Mouse (Mus musculus) liver, embryonic 14.5 days (tissue): Measurements from ENCODE around the gene Arpc2. TPM values are rescaled to one million over a fixed set of nuclear protein-coding genes. Genes with fewer than 3 reads are reported as not detected.

Experiments used
- ATAC-seq: fragments of 200-750 bp; cut with Nextera tagmentation; 2 replicates; pipeline ENCODE4 v1.8.0; 2017; ENCODE audit warnings: moderate number of reproducible peaks, mild to moderate bottlenecking, moderate library complexity; ENCODE audit not compliant: insufficient read depth
- DNase-seq, 3 experiments: peaks; one replicate each; pipeline ENCODE4 v3.0.0-alpha.2; 2012 to 2013; ENCODE audit warnings: low read depth in 3 of 3, low spot score in 3 of 3
- H3K27ac ChIP-seq: fragments of 300-500 bp; sonication (generic); 2 replicates; pipeline ENCODE4 v1.5.1; 2014; ENCODE audit warnings: moderate library complexity, mild to moderate bottlenecking, control low read depth, inconsistent platforms
- H3K27me3 ChIP-seq: fragments of 300-500 bp; sonication (generic); 2 replicates; pipeline ENCODE4 v1.6.1; 2014; ENCODE audit warnings: mild to moderate bottlenecking, low read length, moderate library complexity; ENCODE audit not compliant: control insufficient read depth, insufficient read depth
- H3K36me3 ChIP-seq: fragments of 300-500 bp; sonication (generic); replicated peaks from 2 replicates; pipeline ENCODE4 v1.6.1; 2014; ENCODE audit warnings: low read depth; ENCODE audit not compliant: control insufficient read depth, insufficient read depth
- H3K4me1 ChIP-seq, 2 experiments: fragments of 200-500 bp in 1 of 2; fragments of 300-500 bp in 1 of 2; sonication (generic) in 1 of 2; replicated peaks; 2 replicates each; pipeline ENCODE4 v1.6.1; 2012 to 2014; ENCODE audit warnings: antibody characterized with exemption in 1 of 2, inconsistent platforms in 1 of 2, low read length in 1 of 2; ENCODE audit not compliant: control insufficient read depth in 2 of 2, insufficient read depth in 2 of 2
- H3K4me2 ChIP-seq: fragments of 300-500 bp; sonication (generic); 2 replicates; pipeline ENCODE4 v1.6.1; 2014; ENCODE audit warnings: low read depth, mild to moderate bottlenecking, control low read depth, moderate library complexity
- H3K4me3 ChIP-seq, 2 experiments: fragments of 200-500 bp in 1 of 2; fragments of 300-500 bp in 1 of 2; sonication (generic) in 1 of 2; 2 replicates each; pipeline ENCODE4 v1.5.1; 2012 to 2014; ENCODE audit warnings: low read depth in 2 of 2, low read length in 2 of 2, mild to moderate bottlenecking in 2 of 2, control low read depth in 1 of 2, inconsistent platforms in 1 of 2, moderate library complexity in 1 of 2; ENCODE audit not compliant: insufficient read depth in 1 of 2
- H3K9ac ChIP-seq: fragments of 300-500 bp; sonication (generic); replicated peaks from 2 replicates; pipeline ENCODE4 v1.6.1; 2014; ENCODE audit warnings: mild to moderate bottlenecking, control low read depth, moderate library complexity
- H3K9me3 ChIP-seq: fragments of 300-500 bp; sonication (generic); 2 replicates; pipeline ENCODE4 v1.6.1; 2016; ENCODE audit warnings: low read length, mixed read lengths; ENCODE audit not compliant: control insufficient read depth
- CTCF ChIP-seq: IDR thresholded peaks from 2 replicates; pipeline ENCODE4 v1.5.1; 2016; ENCODE audit warnings: antibody characterized with exemption, low read depth, control low read depth
- EP300 ChIP-seq: IDR thresholded peaks from 2 replicates; pipeline ENCODE4 v1.6.1; 2016; ENCODE audit warnings: antibody characterized with exemption, low read depth
- WGBS: fragments of 180-500 bp; shearing (Covaris S2); extraction: QIAGEN DNeasy Blood & Tissue Kit; methylation state at CpG from one replicate; pipeline ENCODE4 v1.1.7; 2014; ENCODE audit not compliant: insufficient replicate concordance; 5-methylcytosine and 5-hydroxymethylcytosine counted together
- microRNA counts: library from miRNA; unstranded; fragments of <30 nt; microRNA quantifications from one replicate; lab custom pipeline; 2016
- microRNA-seq: library from miRNA; unstranded; fragments of <30 nt; microRNA quantifications from one replicate; pipeline ENCODE4, GENCODE M21; 2016
- polyA plus RNA-seq, 2 experiments: library from polyadenylated mRNA; depleted of rRNA in 1 of 2; stranded (reverse) in 1 of 2; unstranded in 1 of 2; fragments of >200 nt; fragmentation: Nextera tagmentation in 1 of 2; extraction: Ambion mirVana in 1 of 2; gene quantifications; 2 replicates each; pipeline versions ENCODE4 v1.2.1 to v1.2.3; 2012 to 2014

Arpc2 gene
- polyA plus RNA-seq, 2 experiments, result 95.3 to 157 TPM

GRCm38 (mm10) chr1:74314796-74315195, 78.9 kb downstream of the Arpc2 start:
- Histone ChIP-seq H3K9ac (no peak overlapping the region), H3K9me3 (no peaks in the 10 kb centered on the region), H3K27me3 (no peaks in the 10 kb centered on the region), H3K4me2 (no peak overlapping the region), H3K27ac (no peak overlapping the region), H3K4me3 (no peak overlapping the region), H3K36me3 (no peaks in the 10 kb centered on the region), H3K4me1 (peaks cover 0 to 4% of the 10 kb centered on the region in 2 experiments; a peak in 1 of 4 replicates)
- ATAC-seq (no peak), DNase-seq (no peak)
- TF ChIP-seq CTCF, result no peak
- TF ChIP-seq EP300, result no peak
- WGBS, result 62% methylated on average over 3 of the region's 3 CpGs

GRCm38 (mm10) chr1:74316114-74316827, 80.4 kb downstream of the Arpc2 start:
- Histone ChIP-seq H3K9me3 (no peaks in the 10 kb centered on the region), H3K4me1 (no peaks in the 10 kb centered on the region), H3K4me3 (no peak overlapping the region), H3K9ac (no peak overlapping the region), H3K27ac (no peak overlapping the region), H3K36me3 (no peaks in the 10 kb centered on the region), H3K27me3 (no peaks in the 10 kb centered on the region), H3K4me2 (no peak overlapping the region)
- no peak for DNase-seq
- 57% methylated on average over 4 of the region's 4 CpGs for WGBS
- no peak for TF ChIP-seq EP300
- TF ChIP-seq CTCF, result no peak
- no peak for ATAC-seq

MicroRNAs encoded within 50 kb of the gene (microRNA counts, 519-probe panel; counts per million panel counts)
- 69.9 counts per million for microRNA mmu-miR-1928 (lab: Ali Mortazavi, UCI)

Small RNA genes within 50 kb of the gene (microRNA-seq; reads per million reads assigned to microRNA genes)
- gene Mir1928, result not detected

Other genes with a start within 250 kb of the Arpc2 start
- 7.2 and 8.7 TPM in 2 replicates for gene Tns1, start 111.6 kb upstream of the Arpc2 start, polyA plus RNA-seq (2012; rRNA removed)
- 15.7 and 20.8 TPM in 2 replicates for gene Tns1, start 111.6 kb upstream of the Arpc2 start, polyA plus RNA-seq (2014; fragmentation: Nextera tagmentation; extraction: Ambion mirVana)
- gene Rufy4, start 110.5 kb upstream of the Arpc2 start, polyA plus RNA-seq (2012; rRNA removed), result 0.02 and 0.09 TPM in 2 replicates
- 0.04 TPM in 1 of 2 replicates, not detected in the other for gene Rufy4, start 110.5 kb upstream of the Arpc2 start, polyA plus RNA-seq (2014; fragmentation: Nextera tagmentation; extraction: Ambion mirVana)
- gene Cxcr2, start 82.1 kb upstream of the Arpc2 start, polyA plus RNA-seq (2012; rRNA removed), result 0.59 and 0.76 TPM in 2 replicates
- 0.44 and 0.51 TPM in 2 replicates for gene Cxcr2, start 82.1 kb upstream of the Arpc2 start, polyA plus RNA-seq (2014; fragmentation: Nextera tagmentation; extraction: Ambion mirVana)
- not detected in 2 replicates for gene Cxcr1, start 41.5 kb upstream of the Arpc2 start, polyA plus RNA-seq (2012; rRNA removed)
- not detected in 2 replicates for gene Cxcr1, start 41.5 kb upstream of the Arpc2 start, polyA plus RNA-seq (2014; fragmentation: Nextera tagmentation; extraction: Ambion mirVana)
- gene Gpbar1, start 42.5 kb downstream of the Arpc2 start, polyA plus RNA-seq (2012; rRNA removed), result 0.57 and 1.0 TPM in 2 replicates
- 0.56 and 1.1 TPM in 2 replicates for gene Gpbar1, start 42.5 kb downstream of the Arpc2 start, polyA plus RNA-seq (2014; fragmentation: Nextera tagmentation; extraction: Ambion mirVana)
- 47.3 and 55.8 TPM in 2 replicates for gene Aamp, start 48.7 kb downstream of the Arpc2 start, polyA plus RNA-seq (2012; rRNA removed)
- gene Aamp, start 48.7 kb downstream of the Arpc2 start, polyA plus RNA-seq (2014; fragmentation: Nextera tagmentation; extraction: Ambion mirVana), result 84.4 and 89.0 TPM in 2 replicates
- 16.8 and 17.8 TPM in 2 replicates for gene Pnkd, start 48.8 kb downstream of the Arpc2 start, polyA plus RNA-seq (2012; rRNA removed)
- 42.1 and 42.6 TPM in 2 replicates for gene Pnkd, start 48.8 kb downstream of the Arpc2 start, polyA plus RNA-seq (2014; fragmentation: Nextera tagmentation; extraction: Ambion mirVana)
- gene Tmbim1, start 69.5 kb downstream of the Arpc2 start, polyA plus RNA-seq (2012; rRNA removed), result 6.7 and 10.5 TPM in 2 replicates
- gene Tmbim1, start 69.5 kb downstream of the Arpc2 start, polyA plus RNA-seq (2014; fragmentation: Nextera tagmentation; extraction: Ambion mirVana), result 10.1 and 11.7 TPM in 2 replicates
- 0.05 and 0.10 TPM in 2 replicates for gene Catip, start 126.0 kb downstream of the Arpc2 start, polyA plus RNA-seq (2012; rRNA removed)
- gene Catip, start 126.0 kb downstream of the Arpc2 start, polyA plus RNA-seq (2014; fragmentation: Nextera tagmentation; extraction: Ambion mirVana), result not detected in 2 replicates
- 9.2 and 13.7 TPM in 2 replicates for gene Slc11a1, start 139.1 kb downstream of the Arpc2 start, polyA plus RNA-seq (2012; rRNA removed)
- 8.3 and 8.7 TPM in 2 replicates for gene Slc11a1, start 139.1 kb downstream of the Arpc2 start, polyA plus RNA-seq (2014; fragmentation: Nextera tagmentation; extraction: Ambion mirVana)
- gene Ctdsp1, start 155.4 kb downstream of the Arpc2 start, polyA plus RNA-seq (2012; rRNA removed), result 36.0 and 39.6 TPM in 2 replicates
- gene Ctdsp1, start 155.4 kb downstream of the Arpc2 start, polyA plus RNA-seq (2014; fragmentation: Nextera tagmentation; extraction: Ambion mirVana), result 37.6 and 40.3 TPM in 2 replicates
- 0.39 and 0.62 TPM in 2 replicates for gene Vil1, start 173.3 kb downstream of the Arpc2 start, polyA plus RNA-seq (2012; rRNA removed)
- gene Vil1, start 173.3 kb downstream of the Arpc2 start, polyA plus RNA-seq (2014; fragmentation: Nextera tagmentation; extraction: Ambion mirVana), result 0.40 and 0.50 TPM in 2 replicates